Mouse (Mus musculus) heart, embryonic 13.5 days (tissue): Measurements from ENCODE around the gene Lman1l. TPM values are rescaled to one million over a fixed set of nuclear protein-coding genes. Genes with fewer than 3 reads are reported as not detected.

Experiments
- ATAC-seq: fragments of 200-750 bp; cut with Nextera tagmentation; 2 replicates; pipeline ENCODE4 v1.8.0; 2017; ENCODE audit warnings: moderate TSS enrichment; ENCODE audit not compliant: insufficient number of reproducible peaks, low FRiP score, low TSS enrichment; ENCODE audit errors: extremely low read depth
- H3K27ac ChIP-seq: fragments of 300-500 bp; sonication (generic); replicated peaks from 2 replicates; pipeline ENCODE4 v1.5.1; 2015; ENCODE audit warnings: moderate library complexity, mild to moderate bottlenecking, inconsistent platforms
- H3K27me3 ChIP-seq: fragments of 300-500 bp; sonication (generic); replicated peaks from 2 replicates; pipeline ENCODE4 v1.6.1; 2015; ENCODE audit warnings: mild to moderate bottlenecking, inconsistent platforms
- H3K36me3 ChIP-seq: fragments of 300-500 bp; sonication (generic); 2 replicates; pipeline ENCODE4 v1.6.1; 2015; ENCODE audit warnings: mild to moderate bottlenecking, inconsistent platforms
- H3K4me1 ChIP-seq: fragments of 300-500 bp; sonication (generic); 2 replicates; pipeline ENCODE4 v1.6.1; 2015; ENCODE audit warnings: inconsistent platforms
- H3K4me2 ChIP-seq: fragments of 300-500 bp; sonication (generic); 2 replicates; pipeline ENCODE4 v1.6.1; 2015; ENCODE audit warnings: inconsistent platforms, mild to moderate bottlenecking, moderate library complexity
- H3K4me3 ChIP-seq: fragments of 300-500 bp; sonication (generic); 2 replicates; pipeline ENCODE4 v1.5.1; 2015; ENCODE audit warnings: moderate library complexity, mild to moderate bottlenecking, inconsistent platforms
- H3K9ac ChIP-seq: fragments of 300-500 bp; sonication (generic); 2 replicates; pipeline ENCODE4 v1.6.1; 2015; ENCODE audit warnings: inconsistent platforms, mild to moderate bottlenecking, moderate library complexity
- H3K9me3 ChIP-seq: fragments of 300-500 bp; sonication (generic); 2 replicates; pipeline ENCODE4 v1.6.1; 2016; ENCODE audit warnings: inconsistent platforms
- WGBS: fragments of 180-500 bp; shearing (Covaris S2); methylation state at CpG from one replicate; pipeline ENCODE4 v1.1.7; 2015; ENCODE audit warnings: mixed read lengths; 5-methylcytosine and 5-hydroxymethylcytosine counted together
- polyA plus RNA-seq: library from polyadenylated mRNA; unstranded; fragments of >200 nt; fragmentation: Nextera tagmentation; extraction: Ambion mirVana; gene quantifications from 2 replicates; pipeline ENCODE4 v1.2.1, GENCODE M21; 2015

The Lman1l gene
- not detected in 2 replicates for polyA plus RNA-seq

GRCm38 (mm10) chr9:57620674-57621073 is at the start of gene Lman1l:
Gene Lman1l (minus strand): TSS chr9:57620774.
- no peaks in the 10 kb centered on the region for H3K9me3 ChIP-seq
- no peak within 1 kb of the TSS for H3K4me2 ChIP-seq
- H3K27me3 ChIP-seq: no peaks in the 10 kb centered on the region
- WGBS: 89% methylated on average over 5 of the region's 5 CpGs
- H3K4me1 ChIP-seq: no peaks in the 10 kb centered on the region
- no peak within 1 kb of the TSS for H3K4me3 ChIP-seq
- no peak within 1 kb of the TSS for H3K9ac ChIP-seq
- peaks cover 14% of the 10 kb centered on the region for H3K36me3 ChIP-seq
- ATAC-seq: no peak
- no peak within 1 kb of the TSS for H3K27ac ChIP-seq

- H3K9ac ChIP-seq: no peak overlapping the region
- no peaks in the 10 kb centered on the region for H3K36me3 ChIP-seq
- H3K27ac ChIP-seq: no peak overlapping the region
- ATAC-seq: no peak
- H3K27me3 ChIP-seq: 0 out of 2 replicates have a peak, but pooled peaks cover 3% of the 10 kb centered on the region
- 67% methylated on average over 3 of the region's 3 CpGs for WGBS
- 0 out of 2 replicates have a peak, but pooled peaks cover 3% of the 10 kb centered on the region for H3K4me1 ChIP-seq
- no peak overlapping the region for H3K4me3 ChIP-seq
- no peak overlapping the region for H3K4me2 ChIP-seq
- no peaks in the 10 kb centered on the region for H3K9me3 ChIP-seq
Measured at GRCm38 (mm10) chr9:57669566-57669965, 49.0 kb upstream of the Lman1l start.

- 45% methylated on average over 1 of the region's 1 CpGs for WGBS
- H3K27me3 ChIP-seq: 0 out of 2 replicates have a peak, but pooled peaks cover 3% of the 10 kb centered on the region
- no peak overlapping the region for H3K4me3 ChIP-seq
- 0 out of 2 replicates have a peak, but pooled peaks cover 3% of the 10 kb centered on the region for H3K4me1 ChIP-seq
- no peaks in the 10 kb centered on the region for H3K9me3 ChIP-seq
- H3K4me2 ChIP-seq: no peak overlapping the region
- H3K36me3 ChIP-seq: no peaks in the 10 kb centered on the region
- no peak overlapping the region for H3K9ac ChIP-seq
- ATAC-seq: no peak
- H3K27ac ChIP-seq: no peak overlapping the region
Measured at GRCm38 (mm10) chr9:57668277-57668676, 47.7 kb upstream of the Lman1l start.

DNA sequence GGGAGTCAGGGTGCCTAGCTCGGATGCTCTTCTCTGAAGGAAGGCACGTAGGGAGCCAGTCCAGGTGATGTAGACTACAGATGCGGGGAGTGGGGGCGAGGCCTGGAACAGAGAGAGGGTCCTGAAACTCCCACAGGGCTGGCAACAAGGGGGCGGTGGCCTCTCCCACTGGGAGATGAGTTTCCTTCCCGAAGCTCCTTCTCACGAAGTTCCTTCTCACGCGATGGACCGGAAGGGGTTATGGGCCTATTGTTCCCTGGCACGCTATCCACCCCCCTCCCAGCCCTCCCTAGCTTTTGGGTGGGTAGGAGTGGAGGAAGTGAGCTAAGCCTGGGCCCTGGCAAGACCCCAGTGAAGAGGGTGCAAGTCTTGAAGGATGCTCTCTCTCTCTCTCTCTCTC is 47.2 kb upstream of the Lman1l start:
- Histone ChIP-seq H3K27me3 (0 out of 2 replicates have a peak, but pooled peaks cover 3% of the 10 kb centered on the region), H3K4me2 (no peak overlapping the region), H3K9me3 (no peaks in the 10 kb centered on the region), H3K27ac (no peak overlapping the region), H3K4me1 (0 out of 2 replicates have a peak, but pooled peaks cover 3% of the 10 kb centered on the region), H3K4me3 (no peak overlapping the region), H3K36me3 (no peaks in the 10 kb centered on the region), H3K9ac (no peak overlapping the region)
- 56% methylated on average over 11 of the region's 11 CpGs for WGBS
- ATAC-seq: no peak

DNA sequence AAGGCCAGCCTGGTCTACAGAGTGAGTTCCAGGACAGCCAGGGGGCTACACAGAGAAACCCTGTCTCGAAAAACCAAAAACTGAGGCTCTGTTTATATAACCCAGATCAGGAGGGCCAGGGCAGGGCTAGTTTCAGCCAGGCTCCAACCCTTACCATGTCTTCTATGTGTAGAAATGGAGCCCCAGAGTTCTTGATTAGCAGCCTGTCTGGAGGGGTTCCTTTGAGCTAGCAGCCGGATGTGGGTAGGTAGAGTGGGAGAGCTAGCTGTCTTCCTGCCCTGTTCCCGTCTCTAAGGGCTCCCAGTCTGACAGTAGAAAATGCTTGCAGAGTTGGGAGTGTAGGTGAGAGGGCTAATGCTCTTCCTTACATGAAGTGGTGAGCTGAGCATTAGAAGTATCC is 46.6 kb upstream of the Lman1l start:
- Histone ChIP-seq H3K4me1 (0 out of 2 replicates have a peak, but pooled peaks cover 3% of the 10 kb centered on the region), H3K9me3 (no peaks in the 10 kb centered on the region), H3K9ac (no peak overlapping the region), H3K4me2 (no peak overlapping the region), H3K36me3 (no peaks in the 10 kb centered on the region), H3K27ac (no peak overlapping the region), H3K4me3 (no peak overlapping the region), H3K27me3 (0 out of 2 replicates have a peak, but pooled peaks cover 3% of the 10 kb centered on the region)
- WGBS: 72% methylated on average over 3 of the region's 3 CpGs
- no peak for ATAC-seq

DNA sequence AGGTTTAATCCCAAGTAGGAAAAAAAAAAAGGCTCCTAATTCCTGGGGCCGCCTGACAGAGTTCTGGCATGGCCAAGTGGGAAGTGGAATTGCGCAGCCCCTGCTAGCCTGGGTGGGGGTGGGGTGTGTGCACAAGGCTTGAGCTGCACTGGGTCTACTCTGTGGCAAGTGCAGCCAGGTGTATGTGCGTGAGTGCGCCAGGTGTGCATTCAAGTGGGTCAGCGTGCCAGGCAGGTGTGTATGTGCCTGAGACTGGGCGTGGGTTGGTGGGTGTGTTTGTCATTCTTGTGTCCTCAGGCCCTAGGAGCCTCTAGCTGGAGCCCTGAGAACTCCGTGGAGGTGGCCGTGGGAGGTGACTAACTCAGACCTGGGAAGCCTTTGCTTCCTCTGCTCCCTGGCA is 46.0 kb upstream of the Lman1l start:
- no peaks in the 10 kb centered on the region for H3K9me3 ChIP-seq
- no peaks in the 10 kb centered on the region for H3K36me3 ChIP-seq
- WGBS: 84% methylated on average over 8 of the region's 8 CpGs
- no peak for ATAC-seq
- H3K27ac ChIP-seq: no peak overlapping the region
- H3K4me1 ChIP-seq: 0 out of 2 replicates have a peak, but pooled peaks cover 3% of the 10 kb centered on the region
- H3K4me2 ChIP-seq: no peak overlapping the region
- no peak overlapping the region for H3K9ac ChIP-seq
- H3K27me3 ChIP-seq: 0 out of 2 replicates have a peak, but pooled peaks cover 3% of the 10 kb centered on the region
- no peak overlapping the region for H3K4me3 ChIP-seq

GRCm38 (mm10) chr9:57664616-57665015 is 44.0 kb upstream of the Lman1l start:
- 0 out of 2 replicates have a peak, but pooled peaks cover 3% of the 10 kb centered on the region for H3K27me3 ChIP-seq
- no peaks in the 10 kb centered on the region for H3K9me3 ChIP-seq
- no peak overlapping the region for H3K4me2 ChIP-seq
- WGBS: 46% methylated on average over 7 of the region's 7 CpGs
- H3K36me3 ChIP-seq: no peaks in the 10 kb centered on the region
- H3K9ac ChIP-seq: no peak overlapping the region
- no peak for ATAC-seq
- no peak overlapping the region for H3K4me3 ChIP-seq
- 0 out of 2 replicates have a peak, but pooled peaks cover 3% of the 10 kb centered on the region for H3K4me1 ChIP-seq
- H3K27ac ChIP-seq: no peak overlapping the region

- Histone ChIP-seq H3K4me2 (no peak overlapping the region), H3K4me1 (no peaks in the 10 kb centered on the region), H3K4me3 (no peak overlapping the region), H3K9ac (no peak overlapping the region), H3K9me3 (no peaks in the 10 kb centered on the region), H3K27me3 (0 out of 2 replicates have a peak, but pooled peaks cover 2% of the 10 kb centered on the region), H3K36me3 (no peaks in the 10 kb centered on the region), H3K27ac (no peak overlapping the region)
- ATAC-seq: no peak
- WGBS: 14% methylated on average over 3 of the region's 3 CpGs
Measured at GRCm38 (mm10) chr9:57661552-57661951, 41.0 kb upstream of the Lman1l start.

DNA sequence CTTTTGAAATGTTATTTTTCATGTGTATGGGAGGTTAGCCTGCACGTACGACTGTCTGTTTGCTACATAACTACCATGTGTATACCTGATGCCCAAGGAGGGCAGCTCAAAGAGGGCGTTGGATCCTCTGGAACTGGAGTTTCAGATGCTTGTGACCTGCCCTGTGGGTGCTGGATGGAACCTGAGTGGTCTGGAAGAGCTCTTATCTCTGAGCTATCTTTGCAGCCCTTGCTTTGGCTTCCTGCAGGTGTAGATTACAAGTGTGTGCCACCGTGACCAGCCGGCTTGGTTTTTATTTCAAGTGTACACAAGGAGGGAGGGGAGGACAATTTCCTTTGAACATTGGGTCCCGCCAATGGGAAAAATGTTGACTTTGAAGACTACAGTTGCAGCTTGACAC is 39.9 kb upstream of the Lman1l start:
- no peak overlapping the region for H3K4me2 ChIP-seq
- H3K27ac ChIP-seq: no peak overlapping the region
- H3K4me1 ChIP-seq: peaks cover 4% of the 10 kb centered on the region
- H3K9me3 ChIP-seq: no peaks in the 10 kb centered on the region
- 60% methylated on average over 6 of the region's 6 CpGs for WGBS
- no peaks in the 10 kb centered on the region for H3K36me3 ChIP-seq
- H3K9ac ChIP-seq: no peak overlapping the region
- no peaks in the 10 kb centered on the region for H3K27me3 ChIP-seq
- no peak overlapping the region for H3K4me3 ChIP-seq
- no peak for ATAC-seq

DNA sequence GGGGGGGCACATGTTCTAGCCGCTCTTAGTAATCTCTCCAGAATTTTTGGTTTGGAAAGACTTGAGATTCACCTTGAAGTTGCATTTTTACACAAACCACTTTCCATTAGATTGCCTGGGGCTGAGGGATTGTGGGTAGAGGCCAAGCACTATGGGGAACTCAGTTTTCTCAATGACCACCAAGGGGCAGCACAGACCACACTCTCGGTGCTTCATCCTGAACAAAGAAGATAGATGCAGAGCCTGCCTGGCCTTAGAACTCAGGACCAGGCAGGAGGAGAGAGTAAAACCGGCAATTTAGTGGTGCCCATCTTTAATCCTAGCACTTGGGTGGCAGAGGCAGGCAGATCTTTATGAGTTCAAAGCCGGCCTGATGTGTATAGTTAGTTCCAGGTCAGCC is 39.2 kb upstream of the Lman1l start:
- Histone ChIP-seq H3K9ac (no peak overlapping the region), H3K27ac (no peak overlapping the region), H3K4me1 (peaks cover 4% of the 10 kb centered on the region), H3K4me2 (no peak overlapping the region), H3K36me3 (no peaks in the 10 kb centered on the region), H3K4me3 (no peak overlapping the region), H3K27me3 (peaks cover 5% of the 10 kb centered on the region), H3K9me3 (no peaks in the 10 kb centered on the region)
- 14% methylated on average over 4 of the region's 4 CpGs for whole genome bisulfite sequencing
- ATAC-seq: no peak

DNA sequence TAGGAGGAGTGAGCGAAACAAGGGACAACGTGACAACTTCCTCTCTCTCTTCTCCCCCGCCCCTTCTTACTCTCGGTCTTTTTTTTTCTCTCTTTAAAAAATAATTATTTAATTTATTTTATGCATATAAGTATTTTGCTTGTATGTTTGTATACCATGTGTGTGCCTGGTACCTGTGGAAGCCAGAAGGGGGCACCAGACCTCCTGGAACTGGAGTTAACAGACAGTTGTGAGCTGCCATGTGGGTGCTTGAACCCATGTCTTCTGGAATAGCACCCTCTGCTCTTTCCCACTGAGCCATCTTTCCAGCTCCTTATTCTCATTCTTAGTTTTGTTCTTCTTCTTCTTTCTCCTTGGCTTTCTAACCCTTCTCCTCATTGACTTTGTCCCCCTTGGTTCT is 38.4 kb upstream of the Lman1l start:
- Histone ChIP-seq H3K4me3 (no peak overlapping the region), H3K4me2 (no peak overlapping the region), H3K9me3 (no peaks in the 10 kb centered on the region), H3K36me3 (no peaks in the 10 kb centered on the region), H3K27me3 (peaks cover 13% of the 10 kb centered on the region), H3K27ac (no peak overlapping the region), H3K4me1 (peaks cover 4% of the 10 kb centered on the region), H3K9ac (no peak overlapping the region)
- no peak for ATAC-seq
- WGBS: 76% methylated on average over 4 of the region's 4 CpGs

- Histone ChIP-seq H3K4me3 (no peak overlapping the region), H3K36me3 (no peaks in the 10 kb centered on the region), H3K27ac (no peak overlapping the region), H3K4me2 (no peak overlapping the region), H3K27me3 (peaks cover 25% of the 10 kb centered on the region), H3K9ac (no peak overlapping the region), H3K9me3 (no peaks in the 10 kb centered on the region), H3K4me1 (peaks cover 4% of the 10 kb centered on the region)
- 55% methylated on average over 4 of the region's 4 CpGs for WGBS
- ATAC-seq: no peak
Measured at GRCm38 (mm10) chr9:57657843-57658242, 37.3 kb upstream of the Lman1l start.
